Mouse (Mus musculus) neural tube, embryonic 10.5 days (tissue): ENCODE measurements around the gene Tmem39b.
A peak's percentile ranks its signal among the peaks of the same experiment; 100 is the strongest.
"Not testable (repeated sequence)": the region's sequence is repeated elsewhere in the genome, so short reads cannot be mapped to it uniquely, and the experiment has no call there.

Source experiments
- DNase-seq: peaks from one replicate; pipeline ENCODE4 v3.0.0-alpha.2; 2017; ENCODE audit warnings: low spot score; ENCODE audit errors: extremely low spot score

Tmem39b gene

GRCm38 (mm10) chr4:129696158-129696985 lies at the start of gene Tmem39b:
Gene Tmem39b, minus strand, starts transcription at chr4:129696838.
- peak; percentile 96 for DNase-seq

GRCm38 (mm10) chr4:129746106-129746505 lies 49.5 kb upstream of the Tmem39b start:
- no peak for DNase-seq

GRCm38 (mm10) chr4:129743494-129743893 lies 46.9 kb upstream of the Tmem39b start:
- peak; percentile 21 for DNase-seq

GRCm38 (mm10) chr4:129743010-129743390 lies 46.4 kb upstream of the Tmem39b start:
- no peak for DNase-seq

GRCm38 (mm10) chr4:129742232-129743009 lies 45.8 kb upstream of the Tmem39b start, which contains the start of gene Khdrbs1:
Gene Khdrbs1, minus strand, starts transcription at chr4:129742303.
- peak; percentile 99 for DNase-seq

- DNase-seq: no peak
Observed at GRCm38 (mm10) chr4:129741974-129742231, 45.3 kb upstream of the Tmem39b start.

- DNase-seq: peak; percentile 67
Observed at GRCm38 (mm10) chr4:129741251-129741973, 44.8 kb upstream of the Tmem39b start.

- no peak for DNase-seq
Observed at GRCm38 (mm10) chr4:129739111-129739645, 42.5 kb upstream of the Tmem39b start.

- DNase-seq: no peak
Observed at GRCm38 (mm10) chr4:129736173-129736572, 39.5 kb upstream of the Tmem39b start.

GRCm38 (mm10) chr4:129735485-129735884 lies 38.8 kb upstream of the Tmem39b start:
- not testable (repeated sequence) for DNase-seq

GRCm38 (mm10) chr4:129731423-129731822 lies 34.8 kb upstream of the Tmem39b start:
- no peak for DNase-seq

GRCm38 (mm10) chr4:129716310-129716709 lies 19.7 kb upstream of the Tmem39b start:
- no peak for DNase-seq

GRCm38 (mm10) chr4:129709486-129710129 lies 13.0 kb upstream of the Tmem39b start:
- no peak for DNase-seq

- no peak for DNase-seq
Observed at GRCm38 (mm10) chr4:129706750-129707149, 10.1 kb upstream of the Tmem39b start.

- DNase-seq: peak; percentile 59
Observed at GRCm38 (mm10) chr4:129702454-129702853, 5.8 kb upstream of the Tmem39b start.

- peak; percentile 78 for DNase-seq
Observed at GRCm38 (mm10) chr4:129701503-129702377, 5.1 kb upstream of the Tmem39b start.

- DNase-seq: not testable (repeated sequence)
Observed at GRCm38 (mm10) chr4:129700661-129701060, 4.0 kb upstream of the Tmem39b start.

- no peak for DNase-seq
Observed at GRCm38 (mm10) chr4:129700216-129700615, 3.6 kb upstream of the Tmem39b start.

- no peak for DNase-seq
Observed at GRCm38 (mm10) chr4:129697191-129697590, 553 bp upstream of the Tmem39b start.

GRCm38 (mm10) chr4:129695815-129696157 lies 852 bp downstream of the Tmem39b start:
- DNase-seq: no peak
